Mouse (Mus musculus) hindbrain, embryonic 14.5 days (tissue): Measurements from ENCODE around the gene Ppip5k1. TPM values are rescaled to one million over a fixed set of nuclear protein-coding genes. Genes with fewer than 3 reads are reported as not detected.
A peak's percentile ranks its signal among the peaks of the same experiment; 100 is the strongest.

ENCODE experiments used
- ATAC-seq: fragments of 200-750 bp; cut with Nextera tagmentation; 2 replicates; pipeline ENCODE4 v1.8.0; 2017; ENCODE audit warnings: moderate number of reproducible peaks, mild to moderate bottlenecking, moderate TSS enrichment, moderate library complexity; ENCODE audit not compliant: low FRiP score
- DNase-seq: peaks from one replicate; pipeline ENCODE4 v3.0.0-alpha.2; 2015; ENCODE audit warnings: low spot score
- H3K27ac ChIP-seq: fragments of 300-500 bp; sonication (generic); 2 replicates; pipeline ENCODE4 v1.5.1; 2014; ENCODE audit warnings: mild to moderate bottlenecking, moderate library complexity
- H3K27me3 ChIP-seq: fragments of 300-500 bp; sonication (generic); 2 replicates; pipeline ENCODE4 v1.6.1; 2014; ENCODE audit warnings: mild to moderate bottlenecking, low read length, mixed read lengths; ENCODE audit not compliant: control insufficient read depth, insufficient read depth
- H3K36me3 ChIP-seq: fragments of 300-500 bp; sonication (generic); replicated peaks from 2 replicates; pipeline ENCODE4 v1.6.1; 2014; ENCODE audit not compliant: control insufficient read depth, insufficient read depth
- H3K4me1 ChIP-seq: fragments of 300-500 bp; sonication (generic); replicated peaks from 2 replicates; pipeline ENCODE4 v1.6.1; 2014; ENCODE audit warnings: antibody characterized with exemption, low read length, mixed read lengths; ENCODE audit not compliant: control insufficient read depth, insufficient read depth
- H3K4me2 ChIP-seq: fragments of 300-500 bp; sonication (generic); replicated peaks from 2 replicates; pipeline ENCODE4 v1.6.1; 2014; ENCODE audit warnings: mild to moderate bottlenecking, moderate library complexity
- H3K4me3 ChIP-seq: fragments of 300-500 bp; sonication (generic); replicated peaks from 2 replicates; pipeline ENCODE4 v1.5.1; 2014; ENCODE audit warnings: mild to moderate bottlenecking, low read length
- H3K9ac ChIP-seq: fragments of 300-500 bp; sonication (generic); 2 replicates; pipeline ENCODE4 v1.6.1; 2014
- H3K9me3 ChIP-seq: fragments of 300-500 bp; sonication (generic); 2 replicates; pipeline ENCODE4 v1.6.1; 2016; ENCODE audit warnings: low read length; ENCODE audit not compliant: control insufficient read depth
- WGBS: fragments of 180-500 bp; shearing (Covaris S2); extraction: QIAGEN DNeasy Blood & Tissue Kit; methylation state at CpG from one replicate; pipeline ENCODE4 v1.1.7; 2014; 5-methylcytosine and 5-hydroxymethylcytosine counted together
- polyA plus RNA-seq: library from polyadenylated mRNA; unstranded; fragments of >200 nt; fragmentation: Nextera tagmentation; extraction: Ambion mirVana; gene quantifications from 2 replicates; pipeline ENCODE4 v1.2.1, GENCODE M21; 2014

Gene Ppip5k1
- polyA plus RNA-seq, 1 experiment from 2014 or later: 18.6 TPM

DNA sequence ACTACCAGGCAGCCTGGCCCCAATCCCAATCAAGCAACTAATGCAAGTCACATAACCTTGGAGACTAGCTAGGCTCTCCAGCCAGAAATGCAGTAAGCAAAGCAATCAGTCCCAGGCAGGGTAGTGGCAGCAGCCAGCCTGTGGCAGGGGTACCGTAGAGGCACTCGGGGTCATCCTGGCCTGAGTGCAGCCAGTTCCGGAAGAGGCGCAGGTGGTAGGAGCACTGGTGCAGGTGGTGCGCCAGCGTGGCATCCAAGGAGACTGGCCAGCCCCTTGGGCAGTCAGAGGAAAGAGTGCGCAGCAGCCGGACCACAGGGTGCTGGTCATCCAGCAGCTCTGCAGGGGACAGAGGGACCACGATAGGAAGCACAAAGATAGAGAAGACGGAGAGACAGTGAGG is 32.2 kb downstream of the Ppip5k1 start:
- Histone ChIP-seq H3K9me3 (no peaks in the 10 kb centered on the region), H3K27me3 (no peaks in the 10 kb centered on the region), H3K4me3 (no peak overlapping the region), H3K9ac (no peak overlapping the region), H3K36me3 (peaks cover 38% of the 10 kb centered on the region), H3K4me2 (no peak overlapping the region), H3K4me1 (no peaks in the 10 kb centered on the region), H3K27ac (no peak overlapping the region)
- ATAC-seq: no peak
- 98% methylated on average over 10 of the region's 10 CpGs for WGBS
- no peak for DNase-seq

DNA sequence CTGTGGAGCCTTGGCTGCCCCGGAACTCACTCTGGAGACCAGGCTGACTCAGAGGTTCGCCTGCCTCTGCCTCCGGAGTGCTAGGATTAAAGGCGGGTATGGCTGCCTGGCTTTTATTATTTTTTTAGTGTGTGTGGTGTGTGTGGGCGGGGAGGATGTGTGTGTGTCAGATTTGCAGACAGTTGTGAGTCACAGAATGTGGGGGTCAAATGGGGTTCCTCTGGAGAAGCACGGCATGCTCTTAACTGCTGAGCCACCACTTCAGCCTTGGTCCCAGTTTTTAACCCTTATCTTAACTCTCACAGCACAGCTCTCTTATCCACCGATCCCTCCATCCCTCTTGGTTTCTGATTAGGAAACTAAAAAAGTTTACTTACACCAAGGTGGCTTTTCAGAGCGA is 38.9 kb downstream of the Ppip5k1 start:
- no peak overlapping the region for H3K4me2 ChIP-seq
- H3K4me1 ChIP-seq: no peaks in the 10 kb centered on the region
- WGBS: 84% methylated on average over 8 of the region's 8 CpGs
- no peaks in the 10 kb centered on the region for H3K9me3 ChIP-seq
- H3K9ac ChIP-seq: no peak overlapping the region
- no peak overlapping the region for H3K27ac ChIP-seq
- no peak overlapping the region for H3K4me3 ChIP-seq
- ATAC-seq (no peak), DNase-seq (no peak)
- peaks cover 58% of the 10 kb centered on the region for H3K36me3 ChIP-seq
- H3K27me3 ChIP-seq: no peaks in the 10 kb centered on the region

DNA sequence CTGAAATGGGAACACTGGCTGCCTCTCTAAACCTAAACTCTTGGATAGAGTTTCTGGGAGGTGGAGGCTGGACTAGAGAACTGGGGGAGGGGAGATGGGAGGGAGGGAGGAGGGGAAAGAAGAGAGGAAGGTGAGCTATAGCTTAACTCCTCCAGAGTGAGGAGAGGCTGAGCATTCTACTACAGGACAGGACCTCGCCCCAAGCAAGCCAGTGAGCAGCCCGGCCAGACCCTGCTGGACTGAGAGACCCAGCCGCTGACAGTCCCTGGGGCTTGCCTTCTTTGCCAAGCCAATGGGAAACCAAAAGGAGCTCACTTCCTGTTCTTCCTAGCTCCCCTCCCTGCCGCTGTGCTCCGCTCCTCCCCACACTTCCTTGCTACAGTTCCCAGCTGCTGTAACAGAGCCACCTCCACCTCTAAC is 46.2 kb downstream of the Ppip5k1 start:
- Histone ChIP-seq H3K9ac (no peak overlapping the region), H3K4me3 (no peak overlapping the region), H3K27ac (no peak overlapping the region), H3K4me2 (no peak overlapping the region), H3K4me1 (no peaks in the 10 kb centered on the region), H3K27me3 (no peaks in the 10 kb centered on the region), H3K9me3 (no peaks in the 10 kb centered on the region), H3K36me3 (peaks cover 65% of the 10 kb centered on the region)
- 54% methylated on average over 5 of the region's 5 CpGs for WGBS
- ATAC-seq (no peak), DNase-seq (no peak)

DNA sequence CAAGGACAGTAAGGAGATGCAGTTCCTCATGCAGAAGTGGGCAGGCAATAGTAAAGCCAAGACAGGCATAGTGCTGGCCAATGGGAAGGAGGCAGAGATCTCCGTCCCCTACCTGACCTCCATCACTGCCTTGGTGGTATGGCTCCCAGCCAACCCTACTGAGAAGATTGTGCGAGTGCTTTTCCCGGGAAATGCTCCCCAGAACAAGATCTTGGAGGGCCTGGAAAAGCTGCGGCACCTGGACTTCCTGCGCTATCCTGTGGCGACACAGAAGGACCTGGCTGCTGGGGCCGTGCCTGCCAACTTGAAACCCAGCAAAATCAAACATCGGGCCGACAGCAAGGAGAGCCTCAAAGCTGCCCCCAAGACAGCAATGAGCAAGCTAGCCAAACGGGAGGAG is 55.2 kb downstream of the Ppip5k1 start:
- 87% methylated on average over 10 of the region's 10 CpGs for WGBS
- no peak overlapping the region for H3K4me2 ChIP-seq

DNA sequence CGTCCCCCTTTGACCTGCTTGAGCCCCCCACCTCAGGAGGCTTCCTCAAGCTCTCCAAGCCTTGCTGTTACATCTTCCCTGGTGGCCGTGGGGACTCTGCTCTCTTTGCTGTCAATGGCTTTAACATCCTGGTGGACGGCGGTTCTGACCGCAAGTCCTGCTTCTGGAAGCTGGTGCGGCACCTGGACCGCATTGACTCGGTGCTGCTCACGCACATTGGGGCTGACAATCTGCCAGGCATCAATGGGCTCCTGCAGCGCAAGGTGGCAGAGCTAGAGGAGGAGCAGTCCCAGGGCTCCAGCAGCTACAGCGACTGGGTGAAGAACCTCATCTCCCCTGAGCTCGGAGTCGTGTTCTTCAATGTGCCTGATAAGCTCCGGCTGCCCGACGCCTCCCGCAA is 55.7 kb downstream of the Ppip5k1 start:
- H3K9me3 ChIP-seq: no peaks in the 10 kb centered on the region
- no peak for DNase-seq
- H3K4me2 ChIP-seq: no peak overlapping the region
- H3K27ac ChIP-seq: no peak overlapping the region
- no peak overlapping the region for H3K4me3 ChIP-seq
- H3K9ac ChIP-seq: no peak overlapping the region
- H3K4me1 ChIP-seq: peaks cover 29% of the 10 kb centered on the region
- no peaks in the 10 kb centered on the region for H3K27me3 ChIP-seq
- 87% methylated on average over 17 of the region's 17 CpGs for WGBS
- no peak for ATAC-seq
- peaks cover 55% of the 10 kb centered on the region for H3K36me3 ChIP-seq

More for the DNA sequence above, 55.2 kb downstream of the Ppip5k1 start:
- H3K4me3 ChIP-seq: no peak overlapping the region
- no peaks in the 10 kb centered on the region for H3K27me3 ChIP-seq
- no peak overlapping the region for H3K27ac ChIP-seq
- no peaks in the 10 kb centered on the region for H3K9me3 ChIP-seq
- H3K9ac ChIP-seq: no peak overlapping the region
- H3K36me3 ChIP-seq: peaks cover 61% of the 10 kb centered on the region
- peaks cover 23% of the 10 kb centered on the region for H3K4me1 ChIP-seq
- ATAC-seq: no peak
- DNase-seq: no peak

DNA sequence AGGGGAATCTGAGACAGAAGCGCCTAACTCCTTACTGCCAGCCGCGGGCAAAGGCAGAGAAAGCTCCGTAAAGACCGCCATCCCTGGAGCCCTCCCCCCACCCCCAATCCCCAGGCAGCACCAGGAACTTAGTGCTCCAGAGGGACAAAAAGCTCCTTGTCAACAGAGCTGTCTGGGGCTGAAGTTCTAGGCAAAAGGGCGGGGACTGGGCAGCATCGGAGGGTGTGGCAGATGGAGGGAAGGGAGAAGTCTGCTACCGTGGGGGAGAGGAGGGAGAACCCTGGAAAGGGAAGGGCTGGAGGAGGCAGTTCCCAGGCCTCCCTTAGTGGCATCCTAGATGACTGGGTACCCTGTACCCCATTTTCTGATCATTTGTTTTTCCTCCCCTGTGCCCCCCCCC is 57.1 kb downstream of the Ppip5k1 start:
- 5% methylated on average over 7 of the region's 8 CpGs for WGBS
- Histone ChIP-seq H3K27ac (no peak overlapping the region), H3K27me3 (no peaks in the 10 kb centered on the region), H3K4me2 (peak overlapping the region; percentile 68), H3K4me1 (peaks cover 37% of the 10 kb centered on the region), H3K9ac (peak overlapping the region; percentile 64; the same call in 1 of the 2 replicates), H3K9me3 (no peaks in the 10 kb centered on the region), H3K36me3 (peaks cover 42% of the 10 kb centered on the region), H3K4me3 (peak overlapping the region; percentile 50; the same call in 1 of the 2 replicates)
- ATAC-seq: no peak
- no peak for DNase-seq

DNA sequence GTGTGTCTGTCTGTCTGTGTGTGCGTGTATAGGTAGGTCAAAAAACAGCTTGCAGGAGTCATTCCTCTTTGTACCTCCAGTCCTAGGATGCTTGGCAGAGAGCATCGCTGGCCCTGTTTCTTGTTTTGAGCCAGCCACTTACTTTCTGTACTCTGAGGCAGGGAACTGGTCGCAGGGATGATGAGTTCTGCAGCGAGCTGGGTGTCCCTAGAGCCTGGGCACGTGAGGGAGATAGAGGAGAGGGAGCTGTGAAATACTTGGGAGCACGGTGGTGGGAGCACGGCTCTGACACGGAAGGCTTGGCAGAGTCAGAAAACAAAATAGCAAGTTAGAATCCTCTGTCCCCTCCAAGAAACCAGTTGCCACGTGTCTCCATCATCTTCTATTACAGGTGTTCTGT is 57.5 kb downstream of the Ppip5k1 start:
- peaks cover 37% of the 10 kb centered on the region for H3K4me1 ChIP-seq
- ATAC-seq (no peak), DNase-seq (no peak)
- peak overlapping the region; percentile 64; the same call in 1 of the 2 replicates for H3K9ac ChIP-seq
- 0 out of 2 replicates have a peak overlapping the region, but pooled peaks have one; percentile 81 for H3K27ac ChIP-seq
- H3K9me3 ChIP-seq: no peaks in the 10 kb centered on the region
- H3K4me2 ChIP-seq: peak overlapping the region; percentile 68
- peaks cover 37% of the 10 kb centered on the region for H3K36me3 ChIP-seq
- 9% methylated on average over 9 of the region's 9 CpGs for WGBS
- peak overlapping the region; percentile 50; the same call in 1 of the 2 replicates for H3K4me3 ChIP-seq
- H3K27me3 ChIP-seq: no peaks in the 10 kb centered on the region

DNA sequence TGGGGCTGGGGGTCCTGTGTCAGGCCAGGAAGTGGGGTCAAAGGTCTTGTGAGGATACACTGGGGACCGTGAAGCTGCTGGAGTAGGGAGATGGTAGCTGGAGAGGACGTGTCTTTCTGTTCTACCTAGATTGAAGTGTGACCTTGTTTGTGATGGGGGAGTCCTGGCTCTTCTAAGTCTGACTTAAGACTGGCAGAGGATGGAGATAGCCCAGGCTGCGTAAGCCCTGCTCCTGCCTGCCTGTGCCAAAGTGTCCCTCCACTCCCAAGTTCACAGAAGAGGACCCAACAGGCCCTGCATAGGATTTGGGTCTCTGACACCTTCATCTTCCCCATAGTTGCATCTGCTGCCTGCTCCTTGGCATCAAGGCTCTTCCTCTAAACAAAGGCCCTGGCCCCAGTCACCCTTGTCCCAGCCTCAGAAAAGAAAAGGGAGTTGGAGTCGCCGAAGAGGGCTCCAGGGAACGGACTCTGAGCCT is 58.4 kb downstream of the Ppip5k1 start:
- H3K27me3 ChIP-seq: no peaks in the 10 kb centered on the region
- peak overlapping the region; percentile 50 for H3K4me3 ChIP-seq
- peak overlapping the region; percentile 81 for H3K27ac ChIP-seq
- 7% methylated on average over 6 of the region's 6 CpGs for WGBS
- peak overlapping the region; percentile 68 for H3K4me2 ChIP-seq
- H3K9ac ChIP-seq: peak overlapping the region; percentile 64
- no peak for ATAC-seq
- H3K9me3 ChIP-seq: no peaks in the 10 kb centered on the region
- DNase-seq: no peak
- H3K4me1 ChIP-seq: peaks cover 37% of the 10 kb centered on the region
- H3K36me3 ChIP-seq: peaks cover 28% of the 10 kb centered on the region

DNA sequence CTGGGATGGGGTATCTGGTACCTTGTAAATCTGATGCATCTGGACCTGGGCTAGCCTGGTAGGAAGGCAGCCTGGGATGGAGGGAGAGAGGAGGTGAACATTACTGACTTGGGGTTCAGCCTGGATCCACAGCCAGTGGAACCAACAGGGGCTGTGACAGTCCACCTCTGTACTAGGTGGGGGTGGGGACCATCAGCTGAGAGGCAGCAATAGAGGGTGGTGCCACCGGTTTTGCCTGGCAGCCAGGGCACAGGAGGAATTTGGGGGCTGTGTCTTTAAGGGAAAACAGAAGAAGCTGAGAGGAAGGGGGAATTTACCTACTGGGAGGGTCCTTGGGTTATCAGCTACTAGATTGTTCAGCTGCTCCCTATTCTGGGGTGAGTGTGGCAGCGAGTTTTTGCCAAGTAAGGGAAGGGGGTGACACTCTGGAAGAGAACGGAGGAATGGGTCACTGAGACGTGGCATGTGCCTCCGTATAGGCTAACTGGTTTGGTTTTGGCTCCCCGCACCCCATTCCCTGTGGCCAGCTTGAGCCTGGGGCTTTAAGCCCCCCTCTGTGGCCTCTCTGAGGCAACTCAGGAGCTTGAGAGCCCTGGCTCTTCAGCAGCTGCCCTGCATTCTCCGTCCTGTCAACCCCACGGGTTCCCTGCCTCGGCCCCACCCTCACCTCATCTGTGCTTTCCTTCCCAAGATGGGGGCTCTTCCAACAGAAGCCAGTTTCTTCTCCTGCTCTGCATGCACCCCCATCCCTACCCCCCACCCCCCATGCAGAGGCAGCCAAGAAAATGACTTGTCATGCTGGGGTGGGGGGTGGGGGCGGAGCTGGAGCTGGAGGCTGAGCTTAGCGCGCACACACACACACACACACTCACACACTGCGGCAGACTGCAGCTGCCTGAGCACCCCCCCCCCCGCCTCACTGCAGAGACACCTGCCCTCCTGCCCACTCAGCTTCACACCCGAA is 59.3 kb downstream of the Ppip5k1 start:
- H3K36me3 ChIP-seq: peaks cover 19% of the 10 kb centered on the region
- peaks cover 37% of the 10 kb centered on the region for H3K4me1 ChIP-seq
- H3K27me3 ChIP-seq: no peaks in the 10 kb centered on the region
- ATAC-seq (peak; percentile 56), DNase-seq (peak; percentile 64)
- peak overlapping the region; percentile 81 for H3K27ac ChIP-seq
- peak overlapping the region; percentile 68 for H3K4me2 ChIP-seq
- H3K4me3 ChIP-seq: peak overlapping the region; percentile 50
- peak overlapping the region; percentile 64 for H3K9ac ChIP-seq
- H3K9me3 ChIP-seq: no peaks in the 10 kb centered on the region
- WGBS: under 1% methylated on average over 15 of the region's 15 CpGs
